In the genomic region with DNA sequence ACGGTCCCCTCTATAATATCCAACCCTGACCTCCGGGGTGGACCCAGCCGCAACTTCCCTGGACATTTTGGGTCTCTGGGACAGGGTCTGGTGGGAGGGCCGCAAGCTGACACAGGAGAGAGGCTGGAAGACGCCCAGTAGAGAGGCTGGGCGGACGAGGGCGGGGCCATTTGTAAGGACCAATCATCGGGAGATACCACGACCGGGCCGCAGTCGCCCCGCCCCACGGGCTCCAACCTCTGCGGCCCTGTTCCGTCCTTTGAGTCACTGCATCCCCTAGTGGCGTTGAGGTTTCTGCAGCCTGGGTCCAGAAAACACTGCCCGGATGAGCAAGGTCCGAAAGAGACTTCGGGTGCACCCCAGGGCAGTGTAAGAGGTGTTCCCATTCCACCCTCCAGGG, we compare ENCODE assay signal across 8 mouse cellular contexts. TPM values are rescaled to one million over a fixed set of nuclear protein-coding genes. Genes with fewer than 3 reads are reported as not detected.
DNase-seq lines count a peak whose midpoint lies in the region; ATAC-seq and TF ChIP-seq lines count a peak whose summit lies in the region.

No protein-coding gene starts in this region.

- intact Hi-C loops in heart, postnatal 14 days (cut with DNase I) = loop anchor here (5.0 kb wide), 1 partner anchor 242 kb away; no protein-coding TSS in a partner anchor

- 0% methylated on average over 21 of the region's 21 CpGs for WGBS in forebrain, embryonic 12.5 days

- H3K4me3 ChIP-seq in forebrain, embryonic 12.5 days (replicated peaks) = peak overlapping the region; percentile 46

- CTCF ChIA-PET in Patski (lab: Charles Lee) = interaction anchor here (1.1 to 3.0 kb wide), 6 partner anchors 12 to 1205 kb away, joined by 3 to 22 read pairs (median 4); no protein-coding TSS in a partner anchor

- H3K9ac ChIP-seq in forebrain, embryonic 12.5 days = no peak overlapping the region

- peak overlapping the region; percentile 76 for H3K4me2 ChIP-seq in forebrain, embryonic 12.5 days

- no peak for TF ChIP-seq CTCF in Patski (IDR thresholded peaks at IDR 0.05)

- DNase-seq in Patski (ENCODE audit: low read depth, low spot score) = peak; percentile 51
- peak; percentile 74 for DNase-seq in c-Kit-positive CD71-positive TER-119-positive erythroid progenitor cells, embryonic 14.5 days (ENCODE audit: low spot score)
- DNase-seq in heart, postnatal 14 days = peak; percentile 93
- peak; percentile 95 to 97 for DNase-seq in kidney, postnatal 4 days
- DNase-seq in right cerebral cortex, postnatal 4 days = peak; percentile 64
- peak; percentile 93 for DNase-seq in yolk sac, embryonic 10.5 days (ENCODE audit: low spot score)

- no peaks in the 10 kb centered on the region for H3K36me3 ChIP-seq in forebrain, embryonic 12.5 days (replicated peaks)

- peaks cover 62% of the 10 kb centered on the region for H3K4me1 ChIP-seq in forebrain, embryonic 12.5 days

- peak; percentile 99 for ATAC-seq in Patski
- ATAC-seq in forebrain, embryonic 12.5 days (ENCODE audit: low FRiP score) = peak; percentile 93
- ATAC-seq in megakaryocyte, adult 5-6 weeks (ENCODE audit: poor library complexity, severe bottlenecking) = peak; percentile 88

- in situ Hi-C loops in Patski (cut with MboI; ENCODE audit: low pct_unique_long_range_greater_than_20kb) = loop anchor here (5.0 kb wide), 1 partner anchor 412 kb away; no protein-coding TSS in a partner anchor

- POLR2A ChIA-PET in Patski (lab: Charles Lee) = no interaction called here

- H3K9me3 ChIP-seq in forebrain, embryonic 12.5 days = no peaks in the 10 kb centered on the region

- H3K27ac ChIP-seq in forebrain, embryonic 12.5 days = no peak overlapping the region

- no peaks in the 10 kb centered on the region for H3K27me3 ChIP-seq in Patski
- H3K27me3 ChIP-seq in forebrain, embryonic 12.5 days = peaks cover 97% of the 10 kb centered on the region

RNA-seq across cellular contexts. Expression of a gene that starts 1.6 kb away (rescaled TPM):
- polyA plus RNA-seq in Patski (2021) = not detected
- 0.45 TPM in 1 of 2 replicates, not detected in the other for polyA plus RNA-seq in forebrain, embryonic 12.5 days (2016; fragmentation: Nextera tagmentation; extraction: Ambion mirVana)
- total RNA-seq in heart, postnatal 14 days (2021) = not detected
- not detected in 2 replicates for total RNA-seq in megakaryocyte, adult 5-6 weeks (2015)
- not detected in 2 replicates for total RNA-seq in megakaryocyte, adult 5-6 weeks (2017)

RNA-seq across cellular contexts. Expression of a gene that starts 9.8 kb away (rescaled TPM):
- not detected for polyA plus RNA-seq in Patski (2021)
- 0.50 TPM in 1 of 2 replicates, not detected in the other for polyA plus RNA-seq in forebrain, embryonic 12.5 days (2016; fragmentation: Nextera tagmentation; extraction: Ambion mirVana)
- not detected for total RNA-seq in heart, postnatal 14 days (2021)
- total RNA-seq in megakaryocyte, adult 5-6 weeks (2015) = not detected in 2 replicates
- total RNA-seq in megakaryocyte, adult 5-6 weeks (2017) = not detected in 2 replicates

RNA-seq across cellular contexts. Expression of a gene that starts 10.3 kb away (rescaled TPM):
- 0.83 TPM for polyA plus RNA-seq in Patski (2021)
- polyA plus RNA-seq in forebrain, embryonic 12.5 days (2016; fragmentation: Nextera tagmentation; extraction: Ambion mirVana) = 3.2 and 10.9 TPM in 2 replicates
- total RNA-seq in heart, postnatal 14 days (2021) = 1 to 10 TPM in 1 of 2 experiments, under 1 TPM in 1; 0.84 to 3.1 TPM
- total RNA-seq in megakaryocyte, adult 5-6 weeks (2015) = 0.45 and 0.98 TPM in 2 replicates
- 0.49 and 1.2 TPM in 2 replicates for total RNA-seq in megakaryocyte, adult 5-6 weeks (2017)
